Mouse (Mus musculus): ENCODE data around the gene Selenon. TPM values are rescaled to one million over a fixed set of nuclear protein-coding genes. Genes with fewer than 3 reads are reported as not detected.

The Selenon gene
- polyA plus RNA-seq, 1 experiment from 2014 or later, result 43.6 TPM

DNA sequence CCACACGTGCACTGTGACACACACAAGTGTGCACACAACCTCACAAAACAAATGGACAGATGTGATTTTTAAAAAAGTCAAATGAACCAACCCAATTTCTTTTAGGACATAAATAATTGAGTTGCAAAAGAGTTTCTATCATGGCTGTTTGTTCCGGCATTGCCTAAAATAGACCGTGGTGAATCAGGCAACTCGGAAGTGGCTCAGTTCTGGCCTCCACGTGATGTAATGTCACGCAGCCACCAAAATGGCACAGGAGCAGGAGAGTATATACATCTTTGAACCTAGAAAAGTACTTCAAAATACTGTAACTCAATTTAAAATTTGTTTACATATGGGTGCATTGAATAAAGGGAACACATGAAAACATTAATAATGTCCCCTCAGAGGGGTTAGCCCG, 34.2 kb upstream of the Selenon start:
- Histone ChIP-seq H3K4me3 (ENCODE audit: control insufficient read depth in 1 of 2, insufficient read depth in 1 of 2, low read depth in 1 of 2, low read length in 2 of 2) (no peak overlapping the region), H3K9ac (ENCODE audit: low read length) (no peak overlapping the region), H3K4me1 (ENCODE audit: control insufficient read depth in 2 of 2, insufficient read depth in 2 of 2, low read length in 2 of 2) (peaks cover 11 to 15% of the 10 kb centered on the region in 2 experiments; a peak in 3 of 4 replicates), H3K36me3 (ENCODE audit: control insufficient read depth, insufficient read depth, low read length) (no peaks in the 10 kb centered on the region), H3K9me3 (ENCODE audit: control insufficient read depth, low read length) (no peaks in the 10 kb centered on the region), H3K27ac (replicated peaks in 1 of 2; ENCODE audit: control insufficient read depth in 1 of 2, insufficient read depth in 1 of 2, low read depth in 2 of 2, low read length in 2 of 2) (no peak overlapping the region), H3K4me2 (ENCODE audit: low read length) (no peak overlapping the region), H3K27me3 (ENCODE audit: control insufficient read depth, insufficient read depth, low read length) (no peaks in the 10 kb centered on the region)
- ATAC-seq (ENCODE audit: insufficient number of reproducible peaks, insufficient read depth, low FRiP score, low read depth), result no peak
- 61% methylated on average over 7 of the region's 7 CpGs for WGBS

DNA sequence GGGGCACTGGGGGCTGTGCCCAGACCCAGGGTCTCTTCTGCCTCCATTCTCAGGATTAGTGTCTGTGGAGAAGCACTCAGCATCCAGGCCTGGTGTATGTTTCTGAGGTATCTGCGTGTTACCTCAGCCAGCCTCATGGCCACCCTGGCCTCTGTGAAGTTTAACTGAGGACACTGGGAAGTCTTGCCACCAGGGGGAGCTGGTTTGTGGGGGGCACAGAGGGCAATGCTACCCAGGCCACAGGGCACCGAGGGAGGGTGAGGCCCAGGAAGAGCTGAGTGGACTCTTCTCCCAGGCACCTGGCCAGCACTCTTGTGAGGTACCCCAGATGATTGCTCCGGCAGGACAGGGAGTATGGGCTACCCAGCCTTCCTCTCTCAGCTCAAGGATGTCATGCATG, 31.5 kb upstream of the Selenon start:
- H3K36me3 ChIP-seq (ENCODE audit: control insufficient read depth, insufficient read depth, low read length), result 0 out of 2 replicates have a peak, but pooled peaks cover 4% of the 10 kb centered on the region
- no peak overlapping the region for H3K27ac ChIP-seq (replicated peaks in 1 of 2; ENCODE audit: control insufficient read depth in 1 of 2, insufficient read depth in 1 of 2, low read depth in 2 of 2, low read length in 2 of 2)
- ATAC-seq (ENCODE audit: insufficient number of reproducible peaks, insufficient read depth, low FRiP score, low read depth), result no peak
- no peak overlapping the region for H3K9ac ChIP-seq (ENCODE audit: low read length)
- H3K27me3 ChIP-seq (ENCODE audit: control insufficient read depth, insufficient read depth, low read length), result no peaks in the 10 kb centered on the region
- peaks cover 29 to 36% of the 10 kb centered on the region in 2 experiments for H3K4me1 ChIP-seq (ENCODE audit: control insufficient read depth in 2 of 2, insufficient read depth in 2 of 2, low read length in 2 of 2)
- no peak overlapping the region for H3K4me2 ChIP-seq (ENCODE audit: low read length)
- no peaks in the 10 kb centered on the region for H3K9me3 ChIP-seq (ENCODE audit: control insufficient read depth, low read length)
- WGBS, result 71% methylated on average over 3 of the region's 3 CpGs
- H3K4me3 ChIP-seq (ENCODE audit: control insufficient read depth in 1 of 2, insufficient read depth in 1 of 2, low read depth in 1 of 2, low read length in 2 of 2), result no peak overlapping the region

DNA sequence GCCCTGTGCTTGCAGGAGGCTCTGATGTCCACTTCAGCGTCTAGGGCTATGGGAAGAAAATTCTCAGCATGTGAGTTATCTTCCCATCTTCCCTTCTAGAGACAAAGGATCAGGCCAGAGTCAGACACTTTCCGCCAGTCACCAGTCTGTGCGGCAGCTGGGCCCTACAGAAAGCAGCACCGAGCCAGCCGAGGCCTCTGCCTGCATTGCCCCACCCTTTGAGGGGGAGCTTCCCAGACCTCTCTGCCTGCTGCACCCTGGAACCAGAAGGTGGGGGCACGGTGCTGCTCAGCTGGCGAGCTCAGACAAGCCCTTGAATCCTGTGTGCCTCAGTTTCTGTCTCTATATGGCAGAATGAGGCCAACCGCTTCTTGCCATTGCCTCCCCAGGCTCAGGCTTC, 29.4 kb upstream of the Selenon start:
- H3K4me3 ChIP-seq (ENCODE audit: control insufficient read depth in 1 of 2, insufficient read depth in 1 of 2, low read depth in 1 of 2, low read length in 2 of 2), result no peak overlapping the region
- H3K27me3 ChIP-seq (ENCODE audit: control insufficient read depth, insufficient read depth, low read length), result no peaks in the 10 kb centered on the region
- ATAC-seq (ENCODE audit: insufficient number of reproducible peaks, insufficient read depth, low FRiP score, low read depth), result no peak
- WGBS, result 57% methylated on average over 8 of the region's 8 CpGs
- 0 out of 2 replicates have a peak, but pooled peaks cover 5% of the 10 kb centered on the region for H3K36me3 ChIP-seq (ENCODE audit: control insufficient read depth, insufficient read depth, low read length)
- no peak overlapping the region for H3K4me2 ChIP-seq (ENCODE audit: low read length)
- peaks cover 31 to 36% of the 10 kb centered on the region in 2 experiments for H3K4me1 ChIP-seq (ENCODE audit: control insufficient read depth in 2 of 2, insufficient read depth in 2 of 2, low read length in 2 of 2)
- no peak overlapping the region for H3K9ac ChIP-seq (ENCODE audit: low read length)
- no peaks in the 10 kb centered on the region for H3K9me3 ChIP-seq (ENCODE audit: control insufficient read depth, low read length)
- H3K27ac ChIP-seq (replicated peaks in 1 of 2; ENCODE audit: control insufficient read depth in 1 of 2, insufficient read depth in 1 of 2, low read depth in 2 of 2, low read length in 2 of 2), result no peak overlapping the region

DNA sequence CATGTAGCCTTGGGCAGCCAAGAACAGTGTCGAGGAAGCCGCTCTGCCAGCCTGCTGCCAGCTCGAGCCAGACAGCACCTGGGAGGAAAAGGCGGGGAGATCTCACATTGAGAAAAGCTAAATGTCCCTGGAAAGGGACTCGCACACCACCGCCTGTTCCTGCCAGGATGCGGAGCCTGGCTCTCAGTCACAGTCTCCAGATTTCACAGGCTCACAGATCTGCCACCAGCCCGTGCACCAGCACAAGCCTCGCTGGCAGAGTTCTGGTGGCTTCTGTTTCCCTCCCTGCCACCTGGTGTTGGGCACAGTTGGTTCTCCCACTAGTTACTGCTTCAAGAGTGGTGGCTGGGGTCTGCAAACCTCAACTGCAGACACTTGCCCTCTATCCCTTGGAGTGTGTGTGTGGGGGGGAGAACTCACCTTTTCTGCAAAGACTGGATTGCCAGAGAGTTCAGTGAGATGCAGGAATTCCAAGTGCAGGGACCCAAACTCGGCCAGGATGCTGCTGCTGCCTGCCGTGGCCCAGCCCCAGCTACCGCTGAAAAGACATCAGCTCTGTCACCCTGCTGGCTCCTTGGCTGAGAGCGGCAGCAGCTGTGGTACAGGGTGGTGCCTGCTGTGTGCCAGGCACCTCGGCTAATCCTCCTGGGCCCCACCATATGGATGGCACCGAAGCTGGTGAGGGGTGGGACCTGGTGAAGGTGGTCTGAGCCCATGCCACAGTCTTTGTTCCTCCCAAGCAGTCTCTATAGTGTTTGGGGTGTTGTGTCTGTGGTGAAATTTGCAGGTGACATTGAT, 28.6 kb upstream of the Selenon start:
- ATAC-seq (ENCODE audit: insufficient number of reproducible peaks, insufficient read depth, low FRiP score, low read depth), result no peak
- Histone ChIP-seq H3K36me3 (ENCODE audit: control insufficient read depth, insufficient read depth, low read length) (0 out of 2 replicates have a peak, but pooled peaks cover 9% of the 10 kb centered on the region), H3K4me2 (ENCODE audit: low read length) (no peak overlapping the region), H3K27ac (replicated peaks in 1 of 2; ENCODE audit: control insufficient read depth in 1 of 2, insufficient read depth in 1 of 2, low read depth in 2 of 2, low read length in 2 of 2) (no peak overlapping the region), H3K27me3 (ENCODE audit: control insufficient read depth, insufficient read depth, low read length) (no peaks in the 10 kb centered on the region), H3K9me3 (ENCODE audit: control insufficient read depth, low read length) (no peaks in the 10 kb centered on the region), H3K9ac (ENCODE audit: low read length) (peak overlapping the region; percentile 68; the same call in 1 of the 2 replicates), H3K4me3 (ENCODE audit: control insufficient read depth in 1 of 2, insufficient read depth in 1 of 2, low read depth in 1 of 2, low read length in 2 of 2) (no peak overlapping the region), H3K4me1 (ENCODE audit: control insufficient read depth in 2 of 2, insufficient read depth in 2 of 2, low read length in 2 of 2) (peaks cover 28 to 36% of the 10 kb centered on the region in 2 experiments)
- 79% methylated on average over 15 of the region's 15 CpGs for WGBS

DNA sequence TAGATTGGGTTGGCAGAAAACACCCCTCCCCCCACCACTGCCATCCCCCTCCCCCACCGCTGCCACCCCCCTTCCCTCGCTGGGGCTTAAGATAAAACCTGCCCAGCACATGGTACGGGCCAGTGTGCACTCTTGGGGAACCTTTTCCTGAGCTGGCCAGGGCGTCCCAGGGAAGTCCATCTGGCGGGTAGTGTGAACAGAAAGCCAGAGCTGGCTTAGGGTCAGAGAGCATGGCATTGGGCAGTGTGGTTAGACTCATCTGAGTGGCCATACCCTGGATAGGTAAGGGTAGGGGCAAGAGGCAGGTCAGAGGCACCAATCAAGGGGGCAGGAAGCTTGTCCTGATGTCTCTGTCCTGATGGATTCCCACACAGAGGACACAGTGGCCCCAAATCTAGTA, 27.7 kb upstream of the Selenon start:
- Histone ChIP-seq H3K27ac (replicated peaks in 1 of 2; ENCODE audit: control insufficient read depth in 1 of 2, insufficient read depth in 1 of 2, low read depth in 2 of 2, low read length in 2 of 2) (peak overlapping the region; percentile 83 to 86), H3K36me3 (ENCODE audit: control insufficient read depth, insufficient read depth, low read length) (0 out of 2 replicates have a peak, but pooled peaks cover 18% of the 10 kb centered on the region), H3K9me3 (ENCODE audit: control insufficient read depth, low read length) (no peaks in the 10 kb centered on the region), H3K4me2 (ENCODE audit: low read length) (peak overlapping the region; percentile 65), H3K27me3 (ENCODE audit: control insufficient read depth, insufficient read depth, low read length) (no peaks in the 10 kb centered on the region), H3K9ac (ENCODE audit: low read length) (peak overlapping the region; percentile 68), H3K4me3 (ENCODE audit: control insufficient read depth in 1 of 2, insufficient read depth in 1 of 2, low read depth in 1 of 2, low read length in 2 of 2) (peak overlapping the region in 1 of 2 experiments; percentile 26; a peak in 1 of 4 replicates), H3K4me1 (ENCODE audit: control insufficient read depth in 2 of 2, insufficient read depth in 2 of 2, low read length in 2 of 2) (peaks cover 28 to 36% of the 10 kb centered on the region in 2 experiments)
- WGBS, result 5% methylated on average over 5 of the region's 5 CpGs
- ATAC-seq (ENCODE audit: insufficient number of reproducible peaks, insufficient read depth, low FRiP score, low read depth), result peak; percentile 46; the same call in 1 of the 2 replicates

DNA sequence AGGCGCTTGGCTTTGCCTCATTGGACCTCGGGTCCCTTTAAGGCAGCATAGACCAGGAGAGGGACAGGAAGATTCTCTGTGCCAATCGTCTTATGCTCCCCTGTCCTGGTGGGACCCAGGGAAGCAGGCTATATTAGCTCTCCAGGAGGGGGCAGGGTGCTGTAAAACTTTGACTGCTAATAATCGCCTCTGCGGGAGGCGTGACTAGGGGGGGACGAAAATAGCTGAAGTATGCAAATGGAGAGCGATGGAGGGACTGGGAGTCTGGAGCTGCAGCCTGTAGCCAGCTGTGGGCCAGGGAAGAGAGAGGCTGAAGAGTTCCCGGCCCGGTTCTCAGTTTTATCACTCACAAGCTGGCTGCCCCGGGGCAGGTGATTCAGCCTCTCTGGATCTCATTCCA, 27.2 kb upstream of the Selenon start:
- WGBS, result 4% methylated on average over 11 of the region's 11 CpGs
- peak overlapping the region; percentile 65 for H3K4me2 ChIP-seq (ENCODE audit: low read length)
- peak overlapping the region; percentile 68 for H3K9ac ChIP-seq (ENCODE audit: low read length)
- H3K36me3 ChIP-seq (ENCODE audit: control insufficient read depth, insufficient read depth, low read length), result 0 out of 2 replicates have a peak, but pooled peaks cover 22% of the 10 kb centered on the region
- peak overlapping the region; percentile 14 to 26; a peak in 3 of 4 replicates for H3K4me3 ChIP-seq (ENCODE audit: control insufficient read depth in 1 of 2, insufficient read depth in 1 of 2, low read depth in 1 of 2, low read length in 2 of 2)
- ATAC-seq (ENCODE audit: insufficient number of reproducible peaks, insufficient read depth, low FRiP score, low read depth), result peak; percentile 60
- no peaks in the 10 kb centered on the region for H3K27me3 ChIP-seq (ENCODE audit: control insufficient read depth, insufficient read depth, low read length)
- no peaks in the 10 kb centered on the region for H3K9me3 ChIP-seq (ENCODE audit: control insufficient read depth, low read length)
- peaks cover 28 to 36% of the 10 kb centered on the region in 2 experiments for H3K4me1 ChIP-seq (ENCODE audit: control insufficient read depth in 2 of 2, insufficient read depth in 2 of 2, low read length in 2 of 2)
- H3K27ac ChIP-seq (replicated peaks in 1 of 2; ENCODE audit: control insufficient read depth in 1 of 2, insufficient read depth in 1 of 2, low read depth in 2 of 2, low read length in 2 of 2), result peak overlapping the region; percentile 83 to 86

DNA sequence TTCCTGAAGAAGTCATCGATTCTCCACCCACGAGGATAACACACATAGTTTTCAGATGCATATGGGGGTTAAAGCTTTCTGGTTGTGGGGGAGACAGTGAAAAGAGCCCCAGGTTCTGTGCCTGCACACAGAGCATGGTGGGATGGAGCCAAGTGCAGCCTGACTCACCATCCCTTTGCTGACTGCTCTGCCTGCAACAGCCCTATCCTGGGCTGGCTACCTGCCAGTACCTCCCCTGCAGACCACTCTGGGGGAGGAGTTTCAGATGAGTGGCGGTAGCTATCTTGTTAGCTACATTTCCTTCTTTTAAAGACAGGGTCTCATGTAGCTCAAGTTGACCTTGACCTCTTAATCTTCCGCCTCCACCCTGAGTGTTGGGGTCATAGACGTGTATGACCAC, 26.4 kb upstream of the Selenon start:
- Histone ChIP-seq H3K9me3 (ENCODE audit: control insufficient read depth, low read length) (no peaks in the 10 kb centered on the region), H3K27ac (replicated peaks in 1 of 2; ENCODE audit: control insufficient read depth in 1 of 2, insufficient read depth in 1 of 2, low read depth in 2 of 2, low read length in 2 of 2) (peak overlapping the region; percentile 83 to 86), H3K27me3 (ENCODE audit: control insufficient read depth, insufficient read depth, low read length) (no peaks in the 10 kb centered on the region), H3K36me3 (ENCODE audit: control insufficient read depth, insufficient read depth, low read length) (0 out of 2 replicates have a peak, but pooled peaks cover 22% of the 10 kb centered on the region), H3K9ac (ENCODE audit: low read length) (peak overlapping the region; percentile 68; the same call in 1 of the 2 replicates), H3K4me2 (ENCODE audit: low read length) (peak overlapping the region; percentile 65), H3K4me3 (ENCODE audit: control insufficient read depth in 1 of 2, insufficient read depth in 1 of 2, low read depth in 1 of 2, low read length in 2 of 2) (peak overlapping the region in 1 of 2 experiments; percentile 26; a peak in 1 of 4 replicates), H3K4me1 (ENCODE audit: control insufficient read depth in 2 of 2, insufficient read depth in 2 of 2, low read length in 2 of 2) (peaks cover 28 to 34% of the 10 kb centered on the region in 2 experiments)
- ATAC-seq (ENCODE audit: insufficient number of reproducible peaks, insufficient read depth, low FRiP score, low read depth), result peak; percentile 34
- 29% methylated on average over 5 of the region's 5 CpGs for WGBS

All from heart, embryonic 14.5 days (tissue).